Mouse (Mus musculus): ENCODE results near the gene Dnah2. TPM values are rescaled to one million over a fixed set of nuclear protein-coding genes. Genes with fewer than 3 reads are reported as not detected.

The Dnah2 gene
- polyA plus RNA-seq, 1 experiment, result not detected

- Histone ChIP-seq H3K9me3 (ENCODE audit: control insufficient read depth, low read length) (no peaks in the 10 kb centered on the region), H3K36me3 (ENCODE audit: control insufficient read depth) (peaks cover 5% of the 10 kb centered on the region; the same call in 1 of the 2 replicates), H3K4me1 (ENCODE audit: control insufficient read depth) (peaks cover 60% of the 10 kb centered on the region), H3K4me3 (replicated peaks) (no peak overlapping the region), H3K27me3 (ENCODE audit: control insufficient read depth) (peaks cover 18% of the 10 kb centered on the region)
- TF ChIP-seq TAL1 (IDR thresholded peaks at IDR 0.05; ENCODE audit: low read length), result no peak
- no peak for TF ChIP-seq GATA1 (IDR thresholded peaks at IDR 0.05; ENCODE audit: low read length)
These were observed 173.3 kb downstream of the Dnah2 start for GRCm38 (mm10) chr11:69375646-69376045.

DNA sequence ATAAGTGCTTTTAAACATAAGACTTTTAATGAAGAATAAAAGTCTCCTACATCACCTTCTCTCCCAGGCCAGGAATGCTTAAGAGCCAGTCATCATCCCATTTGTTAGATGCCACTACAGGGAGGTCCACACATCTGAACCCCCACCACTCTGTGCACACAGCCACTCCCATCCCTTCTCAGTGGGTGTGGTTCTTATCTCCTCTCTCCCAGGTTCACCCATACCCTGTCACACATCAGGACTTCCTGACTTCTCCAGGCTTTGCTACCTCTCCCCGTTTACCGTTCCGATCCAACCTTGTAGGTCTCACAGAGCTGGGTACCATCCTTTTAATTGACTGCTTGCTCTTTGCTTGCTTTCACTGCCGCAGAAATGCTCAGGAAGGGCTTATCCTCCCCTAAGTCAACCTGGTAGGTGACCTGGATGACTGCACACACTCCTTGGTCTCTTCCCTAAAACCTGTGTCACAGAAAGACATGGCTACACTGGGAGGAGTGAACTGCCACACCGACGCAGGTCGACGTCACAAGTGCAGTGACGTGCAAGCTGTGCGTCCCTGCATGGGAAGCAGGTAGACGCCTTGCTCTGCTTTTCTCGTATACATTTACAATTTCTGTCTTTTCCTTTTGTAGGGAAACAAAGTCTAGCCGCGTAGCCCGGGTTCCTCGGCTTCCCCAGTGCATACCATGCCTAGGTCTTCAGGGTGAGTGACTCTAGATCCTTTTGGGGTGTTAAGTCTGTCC is 175.5 kb downstream of the Dnah2 start:
- H3K4me1 ChIP-seq (ENCODE audit: control insufficient read depth), result peaks cover 63% of the 10 kb centered on the region
- H3K4me3 ChIP-seq (replicated peaks), result peak overlapping the region; percentile 59

GRCm38 (mm10) chr11:69372780-69373170 is 176.1 kb downstream of the Dnah2 start:
- TF ChIP-seq GATA1 (IDR thresholded peaks at IDR 0.05; ENCODE audit: low read length), result no peak
- no peak for TF ChIP-seq TAL1 (IDR thresholded peaks at IDR 0.05; ENCODE audit: low read length)
- Histone ChIP-seq H3K27me3 (ENCODE audit: control insufficient read depth) (peaks cover 47% of the 10 kb centered on the region), H3K36me3 (ENCODE audit: control insufficient read depth) (peaks cover 5% of the 10 kb centered on the region; the same call in 1 of the 2 replicates), H3K4me1 (ENCODE audit: control insufficient read depth) (peaks cover 70% of the 10 kb centered on the region), H3K4me3 (replicated peaks) (peak overlapping the region; percentile 59), H3K9me3 (ENCODE audit: control insufficient read depth, low read length) (peaks cover 6% of the 10 kb centered on the region; the same call in 1 of the 2 replicates)

More for the DNA sequence above, 175.5 kb downstream of the Dnah2 start:
- peaks cover 41% of the 10 kb centered on the region for H3K27me3 ChIP-seq (ENCODE audit: control insufficient read depth)
- peaks cover 5% of the 10 kb centered on the region; the same call in 1 of the 2 replicates for H3K36me3 ChIP-seq (ENCODE audit: control insufficient read depth)
- TF ChIP-seq GATA1 (IDR thresholded peaks at IDR 0.05; ENCODE audit: low read length), result peak; percentile 78
- peak; percentile 69 for TF ChIP-seq TAL1 (IDR thresholded peaks at IDR 0.05; ENCODE audit: low read length)
- H3K9me3 ChIP-seq (ENCODE audit: control insufficient read depth, low read length), result peaks cover under 1% of the 10 kb centered on the region; the same call in 1 of the 2 replicates

GRCm38 (mm10) chr11:69372056-69372779 is 176.7 kb downstream of the Dnah2 start:
- TF ChIP-seq TAL1 (IDR thresholded peaks at IDR 0.05; ENCODE audit: low read length), result no peak
- TF ChIP-seq GATA1 (IDR thresholded peaks at IDR 0.05; ENCODE audit: low read length), result no peak
- peaks cover 7% of the 10 kb centered on the region; the same call in 1 of the 2 replicates for H3K9me3 ChIP-seq (ENCODE audit: control insufficient read depth, low read length)
- H3K4me3 ChIP-seq (replicated peaks), result peak overlapping the region; percentile 59
- H3K27me3 ChIP-seq (ENCODE audit: control insufficient read depth), result peaks cover 52% of the 10 kb centered on the region
- peaks cover 5% of the 10 kb centered on the region; the same call in 1 of the 2 replicates for H3K36me3 ChIP-seq (ENCODE audit: control insufficient read depth)
- H3K4me1 ChIP-seq (ENCODE audit: control insufficient read depth), result peaks cover 71% of the 10 kb centered on the region

DNA sequence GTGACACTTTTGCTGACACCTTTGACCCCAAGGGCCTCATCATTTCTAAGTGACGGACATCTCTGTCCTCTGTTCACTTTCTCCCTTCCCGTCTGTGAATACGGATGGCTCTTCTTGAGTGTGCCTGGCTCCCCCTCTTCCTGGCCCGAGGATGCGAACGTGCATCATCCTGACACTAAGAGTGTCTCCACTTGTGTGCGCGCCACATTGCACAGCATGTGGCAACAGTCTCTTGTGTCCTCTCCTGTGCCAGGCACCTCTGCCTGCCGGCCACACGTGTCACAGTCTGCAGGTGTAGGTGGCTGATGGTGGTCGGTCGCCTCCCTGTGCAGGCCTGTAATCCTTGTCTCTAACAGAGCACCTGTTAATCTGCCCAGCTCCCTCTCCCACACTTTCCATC is 177.3 kb downstream of the Dnah2 start:
- Histone ChIP-seq H3K9me3 (ENCODE audit: control insufficient read depth, low read length) (peaks cover 7% of the 10 kb centered on the region; the same call in 1 of the 2 replicates), H3K36me3 (ENCODE audit: control insufficient read depth) (peaks cover 5% of the 10 kb centered on the region; the same call in 1 of the 2 replicates), H3K4me3 (replicated peaks) (no peak overlapping the region), H3K4me1 (ENCODE audit: control insufficient read depth) (peaks cover 74% of the 10 kb centered on the region), H3K27me3 (ENCODE audit: control insufficient read depth) (peaks cover 59% of the 10 kb centered on the region)
- no peak for TF ChIP-seq TAL1 (IDR thresholded peaks at IDR 0.05; ENCODE audit: low read length)
- no peak for TF ChIP-seq GATA1 (IDR thresholded peaks at IDR 0.05; ENCODE audit: low read length)

DNA sequence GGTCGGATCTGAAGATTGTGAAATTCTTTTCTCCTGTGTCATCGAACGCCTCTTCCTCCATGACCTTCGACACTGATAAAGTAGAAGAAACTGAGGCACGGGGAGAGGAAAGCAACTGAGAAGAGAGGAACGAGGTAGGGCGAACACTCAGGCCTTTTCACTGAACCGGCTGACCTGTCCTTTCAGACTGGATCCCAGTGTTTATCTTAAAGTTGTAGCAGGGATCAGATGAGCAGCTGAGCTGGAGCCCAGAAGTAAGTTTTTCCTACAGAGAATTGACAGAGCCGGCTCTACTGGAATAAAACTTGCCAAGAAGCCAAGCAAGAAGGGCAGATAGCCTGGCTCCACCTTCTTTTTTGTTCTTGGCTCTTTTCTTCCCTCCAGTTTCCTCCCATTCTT is 178.1 kb downstream of the Dnah2 start:
- Histone ChIP-seq H3K27me3 (ENCODE audit: control insufficient read depth) (peaks cover 67% of the 10 kb centered on the region), H3K9me3 (ENCODE audit: control insufficient read depth, low read length) (peaks cover 7% of the 10 kb centered on the region; the same call in 1 of the 2 replicates), H3K4me3 (replicated peaks) (no peak overlapping the region), H3K36me3 (ENCODE audit: control insufficient read depth) (peaks cover 5% of the 10 kb centered on the region; the same call in 1 of the 2 replicates), H3K4me1 (ENCODE audit: control insufficient read depth) (peaks cover 76% of the 10 kb centered on the region)
- TF ChIP-seq GATA1 (IDR thresholded peaks at IDR 0.05; ENCODE audit: low read length), result no peak
- no peak for TF ChIP-seq TAL1 (IDR thresholded peaks at IDR 0.05; ENCODE audit: low read length)

Other genes with a start within 250 kb of the Dnah2 start
- gene Cntrob, start 225.3 kb downstream of the Dnah2 start, polyA plus RNA-seq (2012), result 3.4 and 4.9 TPM in 2 replicates
- gene Trappc1, start 225.1 kb downstream of the Dnah2 start, polyA plus RNA-seq (2012), result 1.5 and 1.9 TPM in 2 replicates
- not detected in 2 replicates for gene Kcnab3, start 222.9 kb downstream of the Dnah2 start, polyA plus RNA-seq (2012)
- gene Rnf227, start 208.6 kb downstream of the Dnah2 start, polyA plus RNA-seq (2012), result 0.06 TPM in 1 of 2 replicates, not detected in the other
- 1.1 and 1.8 TPM in 2 replicates for gene Chd3, start 179.7 kb downstream of the Dnah2 start, polyA plus RNA-seq (2012)
- 17.5 and 24.2 TPM in 2 replicates for gene Naa38, start 153.6 kb downstream of the Dnah2 start, polyA plus RNA-seq (2012)
- gene Cyb5d1, start 153.5 kb downstream of the Dnah2 start, polyA plus RNA-seq (2012), result 0.12 and 0.40 TPM in 2 replicates
- 0.08 TPM in 1 of 2 replicates, not detected in the other for gene Tmem88, start 150.9 kb downstream of the Dnah2 start, polyA plus RNA-seq (2012)
- 0.51 and 0.65 TPM in 2 replicates for gene Kdm6b, start 135.4 kb downstream of the Dnah2 start, polyA plus RNA-seq (2012)
- 0.15 and 0.20 TPM in 2 replicates for gene Efnb3, start 11.1 kb upstream of the Dnah2 start, polyA plus RNA-seq (2012)
- gene Wrap53, start 31.1 kb upstream of the Dnah2 start, polyA plus RNA-seq (2012), result 3.8 and 7.2 TPM in 2 replicates
- 4.1 and 4.3 TPM in 2 replicates for gene Trp53, start 31.2 kb upstream of the Dnah2 start, polyA plus RNA-seq (2012)
- gene Atp1b2, start 56.8 kb upstream of the Dnah2 start, polyA plus RNA-seq (2012), result 8.1 and 9.1 TPM in 2 replicates
- gene Shbg, start 68.8 kb upstream of the Dnah2 start, polyA plus RNA-seq (2012), result 0.02 TPM in 1 of 2 replicates, not detected in the other
- not detected in 2 replicates for gene Sat2, start 72.9 kb upstream of the Dnah2 start, polyA plus RNA-seq (2012)
- gene Fxr2, start 83.9 kb upstream of the Dnah2 start, polyA plus RNA-seq (2012), result 9.7 and 10.3 TPM in 2 replicates
- not detected in 2 replicates for gene Sox15, start 106.2 kb upstream of the Dnah2 start, polyA plus RNA-seq (2012)
- 3.9 and 4.3 TPM in 2 replicates for gene Mpdu1, start 113.5 kb upstream of the Dnah2 start, polyA plus RNA-seq (2012)
- 0.60 and 0.78 TPM in 2 replicates for gene Cd68, start 117.0 kb upstream of the Dnah2 start, polyA plus RNA-seq (2012)
- gene Eif4a1, start 123.3 kb upstream of the Dnah2 start, polyA plus RNA-seq (2012), result 27.9 and 30.9 TPM in 2 replicates
- gene Senp3, start 133.0 kb upstream of the Dnah2 start, polyA plus RNA-seq (2012), result 5.4 and 5.6 TPM in 2 replicates
- gene Tnfsf13, start 136.7 kb upstream of the Dnah2 start, polyA plus RNA-seq (2012), result not detected in 2 replicates
- gene Tnfsf12, start 146.7 kb upstream of the Dnah2 start, polyA plus RNA-seq (2012), result 0.02 TPM in 1 of 2 replicates, not detected in the other
- gene Tnfsfm13, start 147.0 kb upstream of the Dnah2 start, polyA plus RNA-seq (2012), result not detected in 2 replicates
- 14.2 and 14.3 TPM in 2 replicates for gene Polr2a, start 209.5 kb upstream of the Dnah2 start, polyA plus RNA-seq (2012)
- gene Slc35g3, start 212.9 kb upstream of the Dnah2 start, polyA plus RNA-seq (2012), result not detected in 2 replicates
- 0.07 and 0.33 TPM in 2 replicates for gene Zbtb4, start 216.8 kb upstream of the Dnah2 start, polyA plus RNA-seq (2012)
- gene Chrnb1, start 246.8 kb upstream of the Dnah2 start, polyA plus RNA-seq (2012), result not detected in 2 replicates